21 mouse cellular contexts compared by ENCODE assay signal in genomic region chr1:188997921-188998320, GRCm38 (mm10).
"Had no signal": no experiment of that assay in that cellular context is flagged by ENCODE, and none has a peak within 500 bp of the region (broad histone marks: within the 10 kb centered on the region; RNA-seq: fewer than 3 reads in every experiment).

No protein-coding gene starts in this region.

- H3K4me1 ChIP-seq: midbrain, embryonic 10.5 days; neural tube, embryonic 13.5 days; neural tube, embryonic 15.5 days; stomach, embryonic 15.5 days had no signal

- H3K27ac ChIP-seq: liver, embryonic 14.5 days; midbrain, embryonic 10.5 days; midbrain, embryonic 12.5 days; neural tube, embryonic 13.5 days; neural tube, embryonic 15.5 days; stomach, embryonic 15.5 days had no signal

- H3K9ac ChIP-seq: liver, embryonic 14.5 days; lung, embryonic 14.5 days; midbrain, embryonic 12.5 days; neural tube, embryonic 13.5 days; neural tube, embryonic 15.5 days; stomach, embryonic 15.5 days had no signal

- DNase-seq: lung, adult 18-20 months; lung, embryonic 14.5 days; lung, postnatal 10 days; lung, postnatal 4 days; midbrain, embryonic 14.5 days; retina, postnatal 1 day; right cerebral cortex, adult 18-20 months; right cerebral cortex, postnatal 25 days; right cerebral cortex, postnatal 4 days; spleen, adult 18-20 months; thymus, adult 18-20 months; thymus, postnatal 14 days; thymus, postnatal 36 days had no signal

- ATAC-seq: midbrain, embryonic 16.5 days had no signal

- H3K4me3 ChIP-seq: midbrain, embryonic 10.5 days; midbrain, embryonic 12.5 days; myocyte; neural tube, embryonic 13.5 days; neural tube, embryonic 15.5 days; stomach, embryonic 15.5 days had no signal

- H3K4me2 ChIP-seq: lung, embryonic 14.5 days; midbrain, embryonic 12.5 days; neural tube, embryonic 13.5 days; neural tube, embryonic 15.5 days; stomach, embryonic 15.5 days had no signal

- H3K27me3 ChIP-seq: midbrain, embryonic 12.5 days; neural tube, embryonic 13.5 days; neural tube, embryonic 15.5 days; stomach, embryonic 15.5 days had no signal

- H3K9me3 ChIP-seq: midbrain, embryonic 10.5 days; midbrain, embryonic 12.5 days; neural tube, embryonic 13.5 days; neural tube, embryonic 15.5 days; stomach, embryonic 15.5 days had no signal
